22 mouse cellular contexts compared by ENCODE assay signal in the genomic region with DNA sequence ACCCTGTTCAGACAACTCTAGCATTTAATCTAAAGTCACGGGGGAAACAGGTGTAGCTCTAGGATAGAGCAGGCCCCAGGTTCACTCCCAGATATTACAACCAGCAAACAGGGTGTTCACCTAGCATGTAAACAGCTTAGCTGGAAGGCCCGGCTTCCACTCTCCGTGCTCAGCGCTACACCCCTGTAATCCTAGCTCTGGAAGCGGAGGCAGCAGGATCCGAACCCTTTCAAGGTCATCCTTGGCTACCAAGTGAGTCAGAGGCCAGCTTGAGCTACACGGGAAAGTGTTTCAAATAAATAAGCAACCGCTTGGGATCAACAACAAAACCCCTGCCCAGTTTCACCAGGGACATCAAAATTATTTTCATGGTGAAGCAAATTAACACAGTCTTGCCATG. TPM values are rescaled to one million over a fixed set of nuclear protein-coding genes. Genes with fewer than 3 reads are reported as not detected.
DNase-seq lines count a peak whose midpoint lies in the region; ATAC-seq lines count a peak whose summit lies in the region.
"Had no signal": no experiment of that assay in that cellular context is flagged by ENCODE, and none has a peak within 500 bp of the region (broad histone marks: within the 10 kb centered on the region; RNA-seq: fewer than 3 reads in every experiment).

No protein-coding gene starts in this region.

- no peak for ATAC-seq in megakaryocyte-erythroid progenitor cell, adult 5-6 weeks (replicated peaks; ENCODE audit: low FRiP score, low TSS enrichment, poor library complexity, severe bottlenecking)
- ATAC-seq: CD4-positive, CD25-positive, alpha-beta regulatory T cell, adult 4 months; forebrain, embryonic 14.5 days; forebrain, postnatal 0 days; hindbrain, embryonic 16.5 days; inflammation-experienced regulatory T-cells, adult 6 months; intestine, embryonic 16.5 days had no signal

- peak; percentile 37 for DNase-seq in adrenal gland, adult 8-10 months
- DNase-seq in adrenal gland, postnatal 25 days = no peak
- peak; percentile 87 for DNase-seq in heart, adult 11 months
- no peak for DNase-seq in heart, postnatal 10 days
- peak; percentile 53 for DNase-seq in ZHBTc4 (ENCODE audit: low read depth, low spot score)
- DNase-seq: cerebellum, adult 11 months; cerebellum, adult 2 months; cerebellum, adult 9-11 months; cerebellum, postnatal 25 days; forebrain, postnatal 0 days; gastrocnemius, postnatal 36 days; heart, postnatal 36 days; kidney, adult 18-20 months; kidney, adult 9 months had no signal

- intact Hi-C loops in heart, postnatal 10 days (cut with DNase I) = loop anchor here (2.0 kb wide), 1 partner anchor 63 kb away; no protein-coding TSS in a partner anchor

RNA-seq across cellular contexts. Expression of gene Aff1, which starts 2.0 kb away (rescaled TPM):
- total RNA-seq in adrenal gland, adult 8-10 months (2022) = 10 to 100 TPM; 44.1 to 57.5 (median 51.0) TPM
- 41.3 and 53.3 TPM in 2 replicates for total RNA-seq in adrenal gland, postnatal 25 days (2021)
- total RNA-seq in heart, postnatal 10 days (2021) = 10 to 100 TPM; 38.4 to 56.7 TPM
- total RNA-seq in megakaryocyte-erythroid progenitor cell, adult 5-6 weeks (2014; fragmentation: Nextera tagmentation) = 52.5 and 58.0 TPM in 2 replicates
- total RNA-seq in megakaryocyte-erythroid progenitor cell, adult 5-6 weeks (2017) = 15.6 and 16.7 TPM in 2 replicates

RNA-seq across cellular contexts. Expression of gene 1700016H13Rik, which starts 34.4 kb away (rescaled TPM):
- not detected for total RNA-seq in adrenal gland, adult 8-10 months (2022)
- total RNA-seq in adrenal gland, postnatal 25 days (2021) = not detected in 2 replicates
- not detected for total RNA-seq in heart, postnatal 10 days (2021)
- total RNA-seq in megakaryocyte-erythroid progenitor cell, adult 5-6 weeks (2014; fragmentation: Nextera tagmentation) = not detected in 2 replicates
- not detected in 2 replicates for total RNA-seq in megakaryocyte-erythroid progenitor cell, adult 5-6 weeks (2017)
- total RNA-seq: common myeloid progenitor, adult 5-6 weeks; heart, adult 8-10 months; heart, postnatal 36 days had no signal

Comparison
In these comparisons a context has a peak if more than half of its experiments do, and no peak if none do; other contexts are left out.
1. DNase-seq: peak in adrenal gland, adult 8-10 months (single experiment), heart, adult 11 months (single experiment) and ZHBTc4 (single experiment); none in adrenal gland, postnatal 25 days (single experiment) and heart, postnatal 10 days (0 of 2).